In the genomic region with DNA sequence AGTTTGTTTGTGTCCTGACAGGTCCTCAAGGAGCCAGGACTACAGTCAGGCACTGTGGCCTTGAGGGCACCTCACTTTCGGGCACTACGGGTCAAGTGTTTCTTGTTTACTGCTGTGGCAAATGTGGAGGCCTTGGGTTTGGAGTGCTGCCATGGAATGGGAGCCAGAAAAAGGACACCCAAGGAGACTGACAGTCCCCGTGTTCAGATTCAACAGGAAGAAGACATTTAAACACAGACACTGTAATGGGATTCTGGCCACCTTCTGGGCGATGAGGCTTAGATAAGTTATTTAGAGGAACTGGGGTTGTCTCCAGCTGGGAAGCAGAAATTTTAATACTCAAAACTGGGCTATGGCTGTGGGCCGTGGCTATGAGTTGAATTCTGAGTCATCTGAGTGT, we compare ENCODE assay signal across 14 mouse cellular contexts.
DNase-seq lines count a peak whose midpoint lies in the region; ATAC-seq and TF ChIP-seq lines count a peak whose summit lies in the region.
"Had no signal": no experiment of that assay in that cellular context is flagged by ENCODE, and none has a peak within 500 bp of the region (broad histone marks: within the 10 kb centered on the region; RNA-seq: fewer than 3 reads in every experiment).

No protein-coding gene starts in this region.

- H3K27ac ChIP-seq in heart, embryonic 10.5 days: no peak overlapping the region
- 0 out of 2 replicates have a peak overlapping the region, but pooled peaks have one; percentile 49 for H3K27ac ChIP-seq in cerebellum, adult 2 months (ENCODE audit: insufficient read depth, low read length)
- H3K27ac ChIP-seq in hindbrain, postnatal 0 days: no peak overlapping the region
- H3K27ac ChIP-seq: hindbrain, embryonic 14.5 days; kidney, postnatal 0 days; liver, embryonic 13.5 days; neural tube, embryonic 13.5 days had no signal

- H3K27me3 ChIP-seq in heart, embryonic 10.5 days (ENCODE audit: insufficient read depth, poor library complexity, severe bottlenecking): no peaks in the 10 kb centered on the region
- H3K27me3 ChIP-seq in cerebellum, adult 2 months (ENCODE audit: control insufficient read depth, insufficient read depth, low read length): no peaks in the 10 kb centered on the region
- H3K27me3 ChIP-seq in hindbrain, postnatal 0 days (ENCODE audit: insufficient read depth, low read length): no peaks in the 10 kb centered on the region
- H3K27me3 ChIP-seq: liver, embryonic 13.5 days; neural tube, embryonic 13.5 days had no signal

- no peak overlapping the region for H3K9ac ChIP-seq in hindbrain, postnatal 0 days (replicated peaks; ENCODE audit: low read length)
- H3K9ac ChIP-seq: hindbrain, embryonic 14.5 days; liver, embryonic 13.5 days; neural tube, embryonic 13.5 days had no signal

- ATAC-seq in hindbrain, postnatal 0 days: no peak
- ATAC-seq in granulocyte monocyte progenitor cell, adult 5-6 weeks (replicated peaks; ENCODE audit: poor library complexity, severe bottlenecking): no peak
- ATAC-seq: CD4-positive, CD25-positive, alpha-beta regulatory T cell, adult 4 months had no signal

- no peaks in the 10 kb centered on the region for H3K4me1 ChIP-seq in heart, embryonic 10.5 days
- H3K4me1 ChIP-seq in cerebellum, adult 2 months (ENCODE audit: control insufficient read depth, insufficient read depth, low read length): peaks cover 20% of the 10 kb centered on the region
- no peaks in the 10 kb centered on the region for H3K4me1 ChIP-seq in hindbrain, postnatal 0 days (ENCODE audit: insufficient read depth, low read length)
- H3K4me1 ChIP-seq: neural tube, embryonic 13.5 days had no signal

- H3K9me3 ChIP-seq in heart, embryonic 10.5 days: no peaks in the 10 kb centered on the region
- H3K9me3 ChIP-seq in hindbrain, postnatal 0 days (ENCODE audit: low read length): no peaks in the 10 kb centered on the region
- H3K9me3 ChIP-seq: liver, embryonic 13.5 days had no signal

- no peak for TF ChIP-seq CTCF in cerebellum, adult 2 months (IDR thresholded peaks at IDR 0.05; ENCODE audit: borderline replicate concordance, insufficient read depth, low read depth, low read length)
- TF ChIP-seq CTCF in hindbrain, postnatal 0 days (IDR thresholded peaks at IDR 0.05; ENCODE audit: low read depth): no peak

- H3K4me3 ChIP-seq in heart, embryonic 10.5 days: no peak overlapping the region
- H3K4me3 ChIP-seq in cerebellum, adult 2 months (replicated peaks; ENCODE audit: insufficient read depth, low read depth, low read length): no peak overlapping the region
- H3K4me3 ChIP-seq in hindbrain, postnatal 0 days (ENCODE audit: low read length): no peak overlapping the region
- H3K4me3 ChIP-seq: liver, embryonic 13.5 days; neural tube, embryonic 13.5 days had no signal

- WGBS in heart, embryonic 10.5 days: 69% methylated on average over 5 of the region's 5 CpGs
- 4% methylated on average over 5 of the region's 5 CpGs for WGBS in cerebellum, adult 2 months
- WGBS in hindbrain, postnatal 0 days: 42% methylated on average over 5 of the region's 5 CpGs

- TF ChIP-seq POLR2A in cerebellum, adult 2 months (IDR thresholded peaks at IDR 0.05; ENCODE audit: borderline replicate concordance, insufficient read depth, low read length): no peak

- DNase-seq in heart, adult 18-20 months: peak; percentile 34 to 44
- no peak for DNase-seq in heart, embryonic 10.5 days (ENCODE audit: low spot score)
- peak; percentile 21 for DNase-seq in adipocyte (ENCODE audit: low spot score)
- DNase-seq in cerebellum, adult 2 months: peak; percentile 62 to 70
- peak; percentile 17 for DNase-seq in lung, postnatal 14 days
- DNase-seq in spleen, postnatal 10 days (ENCODE audit: low spot score in 2 of 2): no peak
- no peak for DNase-seq in hindbrain, postnatal 0 days (ENCODE audit: low spot score)
- DNase-seq: liver, embryonic 13.5 days had no signal

- no peaks in the 10 kb centered on the region for H3K36me3 ChIP-seq in heart, embryonic 10.5 days
- peaks cover 9% of the 10 kb centered on the region; the same call in 1 of the 2 replicates for H3K36me3 ChIP-seq in hindbrain, postnatal 0 days (ENCODE audit: insufficient read depth, low read length)
- H3K36me3 ChIP-seq: liver, embryonic 13.5 days had no signal

- H3K4me2 ChIP-seq in hindbrain, postnatal 0 days (ENCODE audit: low read depth, low read length): no peak overlapping the region
- H3K4me2 ChIP-seq: hindbrain, embryonic 14.5 days; liver, embryonic 13.5 days; midbrain, embryonic 11.5 days; neural tube, embryonic 13.5 days had no signal

Comparison
In these comparisons a context has a peak if more than half of its experiments do, and no peak if none do; other contexts are left out.
1. DNase-seq: peak in heart, adult 18-20 months (2 of 2), adipocyte (single experiment), cerebellum, adult 2 months (2 of 2) and lung, postnatal 14 days (single experiment); none in heart, embryonic 10.5 days (single experiment), spleen, postnatal 10 days (0 of 2) and hindbrain, postnatal 0 days (single experiment).